Mouse (Mus musculus): ENCODE data around the gene Gpr107. TPM values are rescaled to one million over a fixed set of nuclear protein-coding genes. Genes with fewer than 3 reads are reported as not detected.

Gpr107 gene
- polyA plus RNA-seq, 1 experiment, result 35.2 TPM

- no peak overlapping the region for H3K4me3 ChIP-seq
- H3K4me2 ChIP-seq (ENCODE audit: low read depth), result no peak overlapping the region
- no peaks in the 10 kb centered on the region for H3K27me3 ChIP-seq (ENCODE audit: control insufficient read depth, insufficient read depth, insufficient read length)
- TF ChIP-seq E2F4 (IDR thresholded peaks at IDR 0.05; ENCODE audit: insufficient read depth), result no peak
- no peak for TF ChIP-seq SRF (IDR thresholded peaks at IDR 0.05; ENCODE audit: control insufficient read depth, insufficient read length, low read depth)
- no peak for TF ChIP-seq MYOG (IDR thresholded peaks at IDR 0.05; ENCODE audit: control insufficient read depth in 1 of 3, insufficient read depth in 1 of 3, insufficient read length in 2 of 3, low read depth in 2 of 3)
- no peak for TF ChIP-seq TCF3 (IDR thresholded peaks at IDR 0.05; ENCODE audit: insufficient read length, low read depth)
- TF ChIP-seq MYOD1 (IDR thresholded peaks at IDR 0.05; ENCODE audit: control insufficient read depth in 1 of 3, insufficient read length in 2 of 3, low read depth in 2 of 3), result no peak
- TF ChIP-seq POLR2AphosphoS2 (IDR thresholded peaks at IDR 0.05; ENCODE audit: insufficient read length, low read depth), result no peak
- TF ChIP-seq POLR2A (IDR thresholded peaks at IDR 0.05; ENCODE audit: insufficient read length, low read depth), result no peak
- TF ChIP-seq TCF12 (IDR thresholded peaks at IDR 0.05; ENCODE audit: insufficient read depth, poor library complexity, severe bottlenecking), result no peak
- TF ChIP-seq REST (IDR thresholded peaks at IDR 0.05; ENCODE audit: insufficient read depth, insufficient read length), result no peak
- no peak for TF ChIP-seq USF1 (IDR thresholded peaks at IDR 0.05; ENCODE audit: low read depth)
- TF ChIP-seq MAX (IDR thresholded peaks at IDR 0.05; ENCODE audit: low read depth), result no peak
- TF ChIP-seq CEBPB (IDR thresholded peaks at IDR 0.05; ENCODE audit: insufficient read depth, poor library complexity, severe bottlenecking), result no peak
- H3ac ChIP-seq (ENCODE audit: control insufficient read depth, insufficient read length), result no peak overlapping the region
- peaks cover 42% of the 10 kb centered on the region for H3K36me3 ChIP-seq (ENCODE audit: control insufficient read depth, insufficient read depth)
- no peaks in the 10 kb centered on the region for H3K79me2 ChIP-seq (ENCODE audit: control insufficient read depth, insufficient read depth)
These were observed 30.7 kb downstream of the Gpr107 start for GRCm38 (mm10) chr2:31182786-31183330.

- Histone ChIP-seq H3K4me2 (ENCODE audit: low read depth) (no peak overlapping the region), H3ac (ENCODE audit: control insufficient read depth, insufficient read length) (no peak overlapping the region), H3K36me3 (ENCODE audit: control insufficient read depth, insufficient read depth) (peaks cover 38% of the 10 kb centered on the region), H3K27me3 (ENCODE audit: control insufficient read depth, insufficient read depth, insufficient read length) (no peaks in the 10 kb centered on the region), H3K79me2 (ENCODE audit: control insufficient read depth, insufficient read depth) (no peaks in the 10 kb centered on the region), H3K4me3 (no peak overlapping the region)
- TF ChIP-seq MYOD1 (IDR thresholded peaks at IDR 0.05; ENCODE audit: control insufficient read depth in 1 of 3, insufficient read length in 2 of 3, low read depth in 2 of 3), result no peak
- no peak for TF ChIP-seq E2F4 (IDR thresholded peaks at IDR 0.05; ENCODE audit: insufficient read depth)
- no peak for TF ChIP-seq TCF3 (IDR thresholded peaks at IDR 0.05; ENCODE audit: insufficient read length, low read depth)
- TF ChIP-seq MAX (IDR thresholded peaks at IDR 0.05; ENCODE audit: low read depth), result no peak
- TF ChIP-seq REST (IDR thresholded peaks at IDR 0.05; ENCODE audit: insufficient read depth, insufficient read length), result no peak
- no peak for TF ChIP-seq CEBPB (IDR thresholded peaks at IDR 0.05; ENCODE audit: insufficient read depth, poor library complexity, severe bottlenecking)
- no peak for TF ChIP-seq USF1 (IDR thresholded peaks at IDR 0.05; ENCODE audit: low read depth)
- TF ChIP-seq MYOG (IDR thresholded peaks at IDR 0.05; ENCODE audit: control insufficient read depth in 1 of 3, insufficient read depth in 1 of 3, insufficient read length in 2 of 3, low read depth in 2 of 3), result no peak
- TF ChIP-seq POLR2AphosphoS2 (IDR thresholded peaks at IDR 0.05; ENCODE audit: insufficient read length, low read depth), result no peak
- no peak for TF ChIP-seq POLR2A (IDR thresholded peaks at IDR 0.05; ENCODE audit: insufficient read length, low read depth)
- no peak for TF ChIP-seq SRF (IDR thresholded peaks at IDR 0.05; ENCODE audit: control insufficient read depth, insufficient read length, low read depth)
- no peak for TF ChIP-seq TCF12 (IDR thresholded peaks at IDR 0.05; ENCODE audit: insufficient read depth, poor library complexity, severe bottlenecking)
These were observed 31.7 kb downstream of the Gpr107 start for GRCm38 (mm10) chr2:31183830-31184229.

GRCm38 (mm10) chr2:31188691-31189090 is 36.6 kb downstream of the Gpr107 start:
- peaks cover 38% of the 10 kb centered on the region for H3K36me3 ChIP-seq (ENCODE audit: control insufficient read depth, insufficient read depth)
- no peaks in the 10 kb centered on the region for H3K79me2 ChIP-seq (ENCODE audit: control insufficient read depth, insufficient read depth)
- no peak overlapping the region for H3ac ChIP-seq (ENCODE audit: control insufficient read depth, insufficient read length)
- TF ChIP-seq MAX (IDR thresholded peaks at IDR 0.05; ENCODE audit: low read depth) (no peak), MYOG (IDR thresholded peaks at IDR 0.05; ENCODE audit: control insufficient read depth in 1 of 3, insufficient read depth in 1 of 3, insufficient read length in 2 of 3, low read depth in 2 of 3) (no peak), TCF3 (IDR thresholded peaks at IDR 0.05; ENCODE audit: insufficient read length, low read depth) (no peak), TCF12 (IDR thresholded peaks at IDR 0.05; ENCODE audit: insufficient read depth, poor library complexity, severe bottlenecking) (no peak), USF1 (IDR thresholded peaks at IDR 0.05; ENCODE audit: low read depth) (no peak), MYOD1 (IDR thresholded peaks at IDR 0.05; ENCODE audit: control insufficient read depth in 1 of 3, insufficient read length in 2 of 3, low read depth in 2 of 3) (no peak), REST (IDR thresholded peaks at IDR 0.05; ENCODE audit: insufficient read depth, insufficient read length) (no peak), POLR2AphosphoS2 (IDR thresholded peaks at IDR 0.05; ENCODE audit: insufficient read length, low read depth) (no peak), E2F4 (IDR thresholded peaks at IDR 0.05; ENCODE audit: insufficient read depth) (no peak), POLR2A (IDR thresholded peaks at IDR 0.05; ENCODE audit: insufficient read length, low read depth) (no peak), CEBPB (IDR thresholded peaks at IDR 0.05; ENCODE audit: insufficient read depth, poor library complexity, severe bottlenecking) (no peak), SRF (IDR thresholded peaks at IDR 0.05; ENCODE audit: control insufficient read depth, insufficient read length, low read depth) (no peak)
- H3K27me3 ChIP-seq (ENCODE audit: control insufficient read depth, insufficient read depth, insufficient read length), result no peaks in the 10 kb centered on the region
- no peak overlapping the region for H3K4me2 ChIP-seq (ENCODE audit: low read depth)
- H3K4me3 ChIP-seq, result no peak overlapping the region

GRCm38 (mm10) chr2:31189654-31190053 is 37.5 kb downstream of the Gpr107 start:
- H3K4me2 ChIP-seq (ENCODE audit: low read depth), result no peak overlapping the region

More at GRCm38 (mm10) chr2:31189654-31190053, 37.5 kb downstream of the Gpr107 start:
- peak; percentile 58 to 94 (median 71) for TF ChIP-seq MYOD1 (IDR thresholded peaks at IDR 0.05; ENCODE audit: control insufficient read depth in 1 of 3, insufficient read length in 2 of 3, low read depth in 2 of 3)
- TF ChIP-seq REST (IDR thresholded peaks at IDR 0.05; ENCODE audit: insufficient read depth, insufficient read length), result no peak
- peak; percentile 32 to 89 (median 89) for TF ChIP-seq MYOG (IDR thresholded peaks at IDR 0.05; ENCODE audit: control insufficient read depth in 1 of 3, insufficient read depth in 1 of 3, insufficient read length in 2 of 3, low read depth in 2 of 3)
- TF ChIP-seq SRF (IDR thresholded peaks at IDR 0.05; ENCODE audit: control insufficient read depth, insufficient read length, low read depth), result no peak
- peak; percentile 14 for TF ChIP-seq TCF12 (IDR thresholded peaks at IDR 0.05; ENCODE audit: insufficient read depth, poor library complexity, severe bottlenecking)
- peak; percentile 39 for TF ChIP-seq TCF3 (IDR thresholded peaks at IDR 0.05; ENCODE audit: insufficient read length, low read depth)
- TF ChIP-seq E2F4 (IDR thresholded peaks at IDR 0.05; ENCODE audit: insufficient read depth), result no peak
- TF ChIP-seq CEBPB (IDR thresholded peaks at IDR 0.05; ENCODE audit: insufficient read depth, poor library complexity, severe bottlenecking), result no peak
- no peak for TF ChIP-seq POLR2AphosphoS2 (IDR thresholded peaks at IDR 0.05; ENCODE audit: insufficient read length, low read depth)
- H3K4me3 ChIP-seq, result no peak overlapping the region
- no peaks in the 10 kb centered on the region for H3K27me3 ChIP-seq (ENCODE audit: control insufficient read depth, insufficient read depth, insufficient read length)
- peaks cover 28% of the 10 kb centered on the region for H3K36me3 ChIP-seq (ENCODE audit: control insufficient read depth, insufficient read depth)
- no peaks in the 10 kb centered on the region for H3K79me2 ChIP-seq (ENCODE audit: control insufficient read depth, insufficient read depth)
- H3ac ChIP-seq (ENCODE audit: control insufficient read depth, insufficient read length), result no peak overlapping the region

All from myocyte (in vitro differentiated cells).